Mouse (Mus musculus): ENCODE measurements around the gene Ugt1a9.
"Not testable (repeated sequence)": the region's sequence is repeated elsewhere in the genome, so short reads cannot be mapped to it uniquely, and the experiment has no call there.

Ugt1a9 gene

GRCm38 (mm10) chr1:88105656-88106055 lies 35.1 kb downstream of the Ugt1a9 start:
- in situ Hi-C loops (cut with MboI, MseI), result no loop called here

- in situ Hi-C loops (cut with MboI, MseI), result not testable (repeated sequence)
Observed at GRCm38 (mm10) chr1:88109027-88109557, 38.5 kb downstream of the Ugt1a9 start.

- in situ Hi-C loops (cut with MboI, MseI), result not testable (repeated sequence)
Observed at GRCm38 (mm10) chr1:88109604-88110003, 39.0 kb downstream of the Ugt1a9 start.

GRCm38 (mm10) chr1:88112769-88113168 lies 42.2 kb downstream of the Ugt1a9 start:
- in situ Hi-C loops (cut with MboI, MseI), result not testable (repeated sequence)

- in situ Hi-C loops (cut with MboI, MseI), result not testable (repeated sequence)
Observed at GRCm38 (mm10) chr1:88120550-88120949, 50.0 kb downstream of the Ugt1a9 start.

- in situ Hi-C loops (cut with MboI, MseI), result not testable (repeated sequence)
Observed at GRCm38 (mm10) chr1:88121521-88121920, 50.9 kb downstream of the Ugt1a9 start.

GRCm38 (mm10) chr1:88125827-88126360 lies 55.3 kb downstream of the Ugt1a9 start:
- in situ Hi-C loops (cut with MboI, MseI), result not testable (repeated sequence)

- in situ Hi-C loops (cut with MboI, MseI), result not testable (repeated sequence)
Observed at GRCm38 (mm10) chr1:88129091-88129490, 58.5 kb downstream of the Ugt1a9 start.

GRCm38 (mm10) chr1:88130223-88130622 lies 59.6 kb downstream of the Ugt1a9 start:
- in situ Hi-C loops (cut with MboI, MseI), result not testable (repeated sequence)

GRCm38 (mm10) chr1:88133908-88134456 lies 63.4 kb downstream of the Ugt1a9 start:
- in situ Hi-C loops (cut with MboI, MseI), result no loop called here

GRCm38 (mm10) chr1:88134457-88135011 lies 63.9 kb downstream of the Ugt1a9 start, which contains the start of gene Ugt1a6a:
Gene Ugt1a6a (plus strand): TSS chr1:88134809.
- in situ Hi-C loops (cut with MboI, MseI), result loop anchor here (5.0 kb wide), 1 partner anchor 32 kb away; the partner anchor contains the start of gene Ugt1a6b

- in situ Hi-C loops (cut with MboI, MseI), result loop anchor here (5.0 kb wide), 1 partner anchor 33 kb away; the partner anchor contains the start of gene Ugt1a6b
Observed at GRCm38 (mm10) chr1:88135229-88135904, 64.8 kb downstream of the Ugt1a9 start.

- in situ Hi-C loops (cut with MboI, MseI), result loop anchor here (5.0 kb wide), 1 partner anchor 34 kb away; the partner anchor contains the start of gene Ugt1a6b
Observed at GRCm38 (mm10) chr1:88136646-88137045, 66.0 kb downstream of the Ugt1a9 start.

GRCm38 (mm10) chr1:88137264-88137663 lies 66.7 kb downstream of the Ugt1a9 start:
- in situ Hi-C loops (cut with MboI, MseI), result loop anchor here (5.0 kb wide), 1 partner anchor 35 kb away; the partner anchor contains the start of gene Ugt1a6b

- in situ Hi-C loops (cut with MboI, MseI), result loop anchor here (5.0 kb wide), 1 partner anchor 36 kb away; the partner anchor contains the start of gene Ugt1a6b
Observed at GRCm38 (mm10) chr1:88138145-88138544, 67.5 kb downstream of the Ugt1a9 start.

GRCm38 (mm10) chr1:88140492-88140891 lies 69.9 kb downstream of the Ugt1a9 start:
- in situ Hi-C loops (cut with MboI, MseI), result loop anchor here (10.0 kb wide), 1 partner anchor 144 kb away; no protein-coding TSS in a partner anchor

GRCm38 (mm10) chr1:88143966-88144675 lies 73.5 kb downstream of the Ugt1a9 start:
- in situ Hi-C loops (cut with MboI, MseI), result loop anchor here (10.0 kb wide), 1 partner anchor 141 kb away; no protein-coding TSS in a partner anchor

- in situ Hi-C loops (cut with MboI, MseI), result loop anchor here (10.0 kb wide), 1 partner anchor 140 kb away; no protein-coding TSS in a partner anchor
Observed at GRCm38 (mm10) chr1:88145278-88145677, 74.7 kb downstream of the Ugt1a9 start.

GRCm38 (mm10) chr1:88150133-88150532 lies 79.5 kb downstream of the Ugt1a9 start:
- in situ Hi-C loops (cut with MboI, MseI), result not testable (repeated sequence)

- in situ Hi-C loops (cut with MboI, MseI), result no loop called here
Observed at GRCm38 (mm10) chr1:88158430-88158829, 87.8 kb downstream of the Ugt1a9 start.

- in situ Hi-C loops (cut with MboI, MseI), result no loop called here
Observed at GRCm38 (mm10) chr1:88165711-88166110, 95.1 kb downstream of the Ugt1a9 start, which contains the start of gene Ugt1a5. Gene Ugt1a5 (plus strand): TSS chr1:88166012.
